Mouse (Mus musculus) midbrain, embryonic 16.5 days (tissue): ENCODE measurements at regions not wholly inside any gene's neighbourhood (a gene's known extent, or its start where the extent isn't known, plus 50 kb on each side); places are given as distances from the start of the nearest gene placed in this dataset.
A peak's percentile ranks its signal among the peaks of the same experiment; 100 is the strongest.

Experiments used
- ATAC-seq: fragments of 200-750 bp; cut with Nextera tagmentation; 2 replicates; pipeline ENCODE4 v1.8.0; 2017; ENCODE audit warnings: moderate TSS enrichment
- H3K27ac ChIP-seq: fragments of 300-500 bp; sonication (generic); 2 replicates; pipeline ENCODE4 v1.5.1; 2014; ENCODE audit warnings: mild to moderate bottlenecking, low read length, mixed read lengths
- H3K27me3 ChIP-seq: fragments of 300-500 bp; sonication (generic); 2 replicates; pipeline ENCODE4 v1.6.1; 2014; ENCODE audit warnings: low read depth, low read length, mixed read lengths; ENCODE audit not compliant: control insufficient read depth, insufficient read depth
- H3K36me3 ChIP-seq: fragments of 300-500 bp; sonication (generic); 2 replicates; pipeline ENCODE4 v1.6.1; 2014; ENCODE audit warnings: mild to moderate bottlenecking, low read length, moderate library complexity, mixed read lengths; ENCODE audit not compliant: control insufficient read depth, insufficient read depth
- H3K4me1 ChIP-seq: fragments of 300-500 bp; sonication (generic); 2 replicates; pipeline ENCODE4 v1.6.1; 2014; ENCODE audit warnings: mild to moderate bottlenecking, low read length, mixed read lengths; ENCODE audit not compliant: control insufficient read depth, insufficient read depth
- H3K4me2 ChIP-seq: fragments of 300-500 bp; sonication (generic); 2 replicates; pipeline ENCODE4 v1.6.1; 2014; ENCODE audit warnings: mild to moderate bottlenecking, low read length, mixed read lengths
- H3K4me3 ChIP-seq: fragments of 300-500 bp; sonication (generic); 2 replicates; pipeline ENCODE4 v1.5.1; 2014; ENCODE audit warnings: low read depth, mild to moderate bottlenecking, low read length, moderate library complexity, mixed read lengths
- H3K9ac ChIP-seq: fragments of 300-500 bp; sonication (generic); 2 replicates; pipeline ENCODE4 v1.6.1; 2014; ENCODE audit warnings: low read depth, low read length, mixed read lengths
- H3K9me3 ChIP-seq: fragments of 300-500 bp; sonication (generic); replicated peaks from 2 replicates; pipeline ENCODE4 v1.6.1; 2014; ENCODE audit warnings: mild to moderate bottlenecking, low read length, mixed read lengths; ENCODE audit not compliant: control insufficient read depth, poor library complexity, severe bottlenecking
- WGBS: fragments of 180-500 bp; shearing (Covaris S2); extraction: QIAGEN DNeasy Blood & Tissue Kit; methylation state at CpG from one replicate; pipeline ENCODE4 v1.1.7; 2014; 5-methylcytosine and 5-hydroxymethylcytosine counted together

- no peaks in the 10 kb centered on the region for H3K9me3 ChIP-seq
- H3K4me1 ChIP-seq: peaks cover 3% of the 10 kb centered on the region; the same call in 1 of the 2 replicates
Measured at GRCm38 (mm10) chr11:84612982-84613720, 87.8 kb upstream of the Lhx1 start.

GRCm38 (mm10) chr11:84611625-84611879, 86.2 kb upstream of the Lhx1 start:
- no peak overlapping the region for H3K4me2 ChIP-seq
- H3K4me1 ChIP-seq: peaks cover 3% of the 10 kb centered on the region; the same call in 1 of the 2 replicates
- H3K9ac ChIP-seq: no peak overlapping the region
- H3K27ac ChIP-seq: no peak overlapping the region
- no peak overlapping the region for H3K4me3 ChIP-seq
- ATAC-seq: no peak
- WGBS: 82% methylated on average over 4 of the region's 4 CpGs
- H3K27me3 ChIP-seq: no peaks in the 10 kb centered on the region
- no peaks in the 10 kb centered on the region for H3K36me3 ChIP-seq
- H3K9me3 ChIP-seq: no peaks in the 10 kb centered on the region

More at GRCm38 (mm10) chr11:84612982-84613720, 87.8 kb upstream of the Lhx1 start:
- no peaks in the 10 kb centered on the region for H3K27me3 ChIP-seq
- no peaks in the 10 kb centered on the region for H3K36me3 ChIP-seq
- no peak for ATAC-seq
- no peak overlapping the region for H3K27ac ChIP-seq
- no peak overlapping the region for H3K4me3 ChIP-seq
- no peak overlapping the region for H3K9ac ChIP-seq
- H3K4me2 ChIP-seq: no peak overlapping the region
- 72% methylated on average over 9 of the region's 9 CpGs for whole genome bisulfite sequencing

- Histone ChIP-seq H3K4me1 (peaks cover 3% of the 10 kb centered on the region; the same call in 1 of the 2 replicates), H3K27ac (no peak overlapping the region), H3K9me3 (no peaks in the 10 kb centered on the region), H3K9ac (no peak overlapping the region), H3K4me3 (no peak overlapping the region), H3K4me2 (no peak overlapping the region), H3K27me3 (no peaks in the 10 kb centered on the region), H3K36me3 (no peaks in the 10 kb centered on the region)
- WGBS: 57% methylated on average over 7 of the region's 7 CpGs
- no peak for ATAC-seq
Measured at GRCm38 (mm10) chr11:84610774-84611624, 85.7 kb upstream of the Lhx1 start.

GRCm38 (mm10) chr11:84604781-84605180, 79.4 kb upstream of the Lhx1 start:
- H3K27me3 ChIP-seq: peaks cover 3% of the 10 kb centered on the region; the same call in 1 of the 2 replicates

GRCm38 (mm10) chr11:84599267-84599841, 74.0 kb upstream of the Lhx1 start:
- H3K27me3 ChIP-seq: no peaks in the 10 kb centered on the region
- peak overlapping the region; percentile 42; the same call in 1 of the 2 replicates for H3K9ac ChIP-seq
- no peak overlapping the region for H3K27ac ChIP-seq
- WGBS: 40% methylated on average over 15 of the region's 15 CpGs
- H3K4me1 ChIP-seq: peaks cover 8% of the 10 kb centered on the region
- ATAC-seq: peak; percentile 48
- H3K4me3 ChIP-seq: 0 out of 2 replicates have a peak overlapping the region, but pooled peaks have one; percentile 12
- peak overlapping the region; percentile 40 for H3K4me2 ChIP-seq
- no peaks in the 10 kb centered on the region for H3K9me3 ChIP-seq
- no peaks in the 10 kb centered on the region for H3K36me3 ChIP-seq

More at GRCm38 (mm10) chr11:84604781-84605180, 79.4 kb upstream of the Lhx1 start:
- Histone ChIP-seq H3K27ac (no peak overlapping the region), H3K4me3 (no peak overlapping the region), H3K4me2 (no peak overlapping the region), H3K9me3 (no peaks in the 10 kb centered on the region), H3K36me3 (no peaks in the 10 kb centered on the region), H3K4me1 (peaks cover 12% of the 10 kb centered on the region), H3K9ac (no peak overlapping the region)
- 8% methylated on average over 6 of the region's 6 CpGs for WGBS
- ATAC-seq: no peak

GRCm38 (mm10) chr11:84597572-84598295, 72.4 kb upstream of the Lhx1 start:
- H3K4me1 ChIP-seq: peaks cover 6% of the 10 kb centered on the region
- no peak overlapping the region for H3K9ac ChIP-seq
- H3K4me3 ChIP-seq: no peak overlapping the region
- H3K27me3 ChIP-seq: no peaks in the 10 kb centered on the region
- no peak overlapping the region for H3K4me2 ChIP-seq
- ATAC-seq: no peak
- H3K36me3 ChIP-seq: no peaks in the 10 kb centered on the region
- H3K27ac ChIP-seq: no peak overlapping the region
- 86% methylated on average over 9 of the region's 9 CpGs for WGBS
- no peaks in the 10 kb centered on the region for H3K9me3 ChIP-seq

GRCm38 (mm10) chr11:84592715-84593339, 67.5 kb upstream of the Lhx1 start:
- Histone ChIP-seq H3K9ac (no peak overlapping the region), H3K36me3 (no peaks in the 10 kb centered on the region), H3K4me1 (no peaks in the 10 kb centered on the region; the same call in 1 of the 2 replicates), H3K27ac (no peak overlapping the region), H3K4me2 (no peak overlapping the region), H3K27me3 (no peaks in the 10 kb centered on the region), H3K9me3 (no peaks in the 10 kb centered on the region), H3K4me3 (no peak overlapping the region)
- no peak for ATAC-seq
- 29% methylated on average over 6 of the region's 6 CpGs for WGBS

GRCm38 (mm10) chr11:84587107-84587506, 61.8 kb upstream of the Lhx1 start:
- WGBS: 22% methylated on average over 14 of the region's 14 CpGs
- no peaks in the 10 kb centered on the region for H3K27me3 ChIP-seq

More at GRCm38 (mm10) chr11:84587107-84587506, 61.8 kb upstream of the Lhx1 start:
- H3K9ac ChIP-seq: no peak overlapping the region; the same call in 1 of the 2 replicates
- no peak overlapping the region for H3K27ac ChIP-seq
- no peak overlapping the region for H3K4me3 ChIP-seq
- H3K4me1 ChIP-seq: peaks cover 7% of the 10 kb centered on the region; the same call in 1 of the 2 replicates
- no peak for ATAC-seq
- H3K4me2 ChIP-seq: no peak overlapping the region
- no peaks in the 10 kb centered on the region for H3K36me3 ChIP-seq
- H3K9me3 ChIP-seq: no peaks in the 10 kb centered on the region
